Mouse (Mus musculus): Measurements from ENCODE around the gene Btla. TPM values are rescaled to one million over a fixed set of nuclear protein-coding genes. Genes with fewer than 3 reads are reported as not detected.

Gene Btla
- polyA plus RNA-seq, 1 experiment from 2014 or later: 0.19 TPM

GRCm38 (mm10) chr16:45231296-45231695, 7.2 kb downstream of the Btla start:
- 90% methylated on average over 1 of the region's 1 CpGs for WGBS
- Histone ChIP-seq H3K4me3 (ENCODE audit: low read depth, low read length) (no peak overlapping the region), H3K4me1 (ENCODE audit: insufficient read depth, low read depth, low read length) (no peaks in the 10 kb centered on the region), H3K9ac (replicated peaks; ENCODE audit: low read depth) (no peak overlapping the region), H3K27ac (ENCODE audit: low read length) (no peak overlapping the region), H3K36me3 (ENCODE audit: insufficient read depth, low read length) (no peaks in the 10 kb centered on the region), H3K4me2 (replicated peaks; ENCODE audit: low read depth, low read length) (no peak overlapping the region), H3K9me3 (ENCODE audit: low read length) (no peaks in the 10 kb centered on the region), H3K27me3 (replicated peaks; ENCODE audit: insufficient read depth, low read length) (no peaks in the 10 kb centered on the region)
- no peak for ATAC-seq
- TF ChIP-seq CTCF (IDR thresholded peaks at IDR 0.05): no peak
- no peak for TF ChIP-seq EP300 (IDR thresholded peaks at IDR 0.05)
- no peak for DNase-seq (ENCODE audit: low spot score)

GRCm38 (mm10) chr16:45233007-45233406, 8.9 kb downstream of the Btla start:
- Histone ChIP-seq H3K27ac (ENCODE audit: low read length) (no peak overlapping the region), H3K9me3 (ENCODE audit: low read length) (no peaks in the 10 kb centered on the region), H3K36me3 (ENCODE audit: insufficient read depth, low read length) (no peaks in the 10 kb centered on the region), H3K4me2 (replicated peaks; ENCODE audit: low read depth, low read length) (no peak overlapping the region), H3K27me3 (replicated peaks; ENCODE audit: insufficient read depth, low read length) (no peaks in the 10 kb centered on the region), H3K4me3 (ENCODE audit: low read depth, low read length) (no peak overlapping the region), H3K9ac (replicated peaks; ENCODE audit: low read depth) (no peak overlapping the region), H3K4me1 (ENCODE audit: insufficient read depth, low read depth, low read length) (no peaks in the 10 kb centered on the region)
- WGBS: 80% methylated on average over 3 of the region's 3 CpGs
- no peak for ATAC-seq
- TF ChIP-seq EP300 (IDR thresholded peaks at IDR 0.05) (no peak), CTCF (IDR thresholded peaks at IDR 0.05) (no peak)
- no peak for DNase-seq (ENCODE audit: low spot score)

- H3K9me3 ChIP-seq (ENCODE audit: low read length): no peaks in the 10 kb centered on the region
- ATAC-seq: no peak
- no peak for DNase-seq (ENCODE audit: low spot score)
- no peak overlapping the region for H3K9ac ChIP-seq (replicated peaks; ENCODE audit: low read depth)
- H3K36me3 ChIP-seq (ENCODE audit: insufficient read depth, low read length): no peaks in the 10 kb centered on the region
- H3K27me3 ChIP-seq (replicated peaks; ENCODE audit: insufficient read depth, low read length): no peaks in the 10 kb centered on the region
- H3K4me1 ChIP-seq (ENCODE audit: insufficient read depth, low read depth, low read length): no peaks in the 10 kb centered on the region
- no peak overlapping the region for H3K4me3 ChIP-seq (ENCODE audit: low read depth, low read length)
- TF ChIP-seq EP300 (IDR thresholded peaks at IDR 0.05): no peak
- TF ChIP-seq CTCF (IDR thresholded peaks at IDR 0.05): no peak
- 92% methylated on average over 1 of the region's 1 CpGs for WGBS
- no peak overlapping the region for H3K4me2 ChIP-seq (replicated peaks; ENCODE audit: low read depth, low read length)
- H3K27ac ChIP-seq (ENCODE audit: low read length): no peak overlapping the region
Observed at GRCm38 (mm10) chr16:45242700-45243099, 18.6 kb downstream of the Btla start.

GRCm38 (mm10) chr16:45244930-45245472, 20.9 kb downstream of the Btla start:
- no peak overlapping the region for H3K4me3 ChIP-seq (ENCODE audit: low read depth, low read length)
- ATAC-seq (no peak), DNase-seq (ENCODE audit: low spot score) (no peak)
- no peaks in the 10 kb centered on the region for H3K4me1 ChIP-seq (ENCODE audit: insufficient read depth, low read depth, low read length)
- H3K36me3 ChIP-seq (ENCODE audit: insufficient read depth, low read length): no peaks in the 10 kb centered on the region
- no peak overlapping the region for H3K4me2 ChIP-seq (replicated peaks; ENCODE audit: low read depth, low read length)
- whole genome bisulfite sequencing: 67% methylated on average over 3 of the region's 3 CpGs
- no peak overlapping the region for H3K27ac ChIP-seq (ENCODE audit: low read length)
- H3K9me3 ChIP-seq (ENCODE audit: low read length): no peaks in the 10 kb centered on the region
- no peak overlapping the region for H3K9ac ChIP-seq (replicated peaks; ENCODE audit: low read depth)
- no peaks in the 10 kb centered on the region for H3K27me3 ChIP-seq (replicated peaks; ENCODE audit: insufficient read depth, low read length)
- TF ChIP-seq CTCF (IDR thresholded peaks at IDR 0.05) (no peak), EP300 (IDR thresholded peaks at IDR 0.05) (no peak)

GRCm38 (mm10) chr16:45249761-45250160, 25.6 kb downstream of the Btla start:
- H3K9me3 ChIP-seq (ENCODE audit: low read length): no peaks in the 10 kb centered on the region
- H3K27ac ChIP-seq (ENCODE audit: low read length): no peak overlapping the region
- no peak overlapping the region for H3K4me2 ChIP-seq (replicated peaks; ENCODE audit: low read depth, low read length)
- no peak for DNase-seq (ENCODE audit: low spot score)
- 53% methylated on average over 2 of the region's 2 CpGs for WGBS
- TF ChIP-seq CTCF (IDR thresholded peaks at IDR 0.05): no peak
- no peak for TF ChIP-seq EP300 (IDR thresholded peaks at IDR 0.05)
- H3K27me3 ChIP-seq (replicated peaks; ENCODE audit: insufficient read depth, low read length): no peaks in the 10 kb centered on the region
- no peak overlapping the region for H3K4me3 ChIP-seq (ENCODE audit: low read depth, low read length)
- no peak overlapping the region for H3K9ac ChIP-seq (replicated peaks; ENCODE audit: low read depth)
- no peaks in the 10 kb centered on the region for H3K4me1 ChIP-seq (ENCODE audit: insufficient read depth, low read depth, low read length)
- no peaks in the 10 kb centered on the region for H3K36me3 ChIP-seq (ENCODE audit: insufficient read depth, low read length)
- no peak for ATAC-seq

- TF ChIP-seq EP300 (IDR thresholded peaks at IDR 0.05): no peak
- TF ChIP-seq CTCF (IDR thresholded peaks at IDR 0.05): no peak
- no peaks in the 10 kb centered on the region for H3K9me3 ChIP-seq (ENCODE audit: low read length)
- H3K27me3 ChIP-seq (replicated peaks; ENCODE audit: insufficient read depth, low read length): no peaks in the 10 kb centered on the region
- H3K4me1 ChIP-seq (ENCODE audit: insufficient read depth, low read depth, low read length): no peaks in the 10 kb centered on the region
- no peak overlapping the region for H3K4me2 ChIP-seq (replicated peaks; ENCODE audit: low read depth, low read length)
- ATAC-seq (no peak), DNase-seq (ENCODE audit: low spot score) (peak; percentile 5)
- H3K36me3 ChIP-seq (ENCODE audit: insufficient read depth, low read length): no peaks in the 10 kb centered on the region
- H3K27ac ChIP-seq (ENCODE audit: low read length): no peak overlapping the region
- no peak overlapping the region for H3K9ac ChIP-seq (replicated peaks; ENCODE audit: low read depth)
- H3K4me3 ChIP-seq (ENCODE audit: low read depth, low read length): no peak overlapping the region
Observed at GRCm38 (mm10) chr16:45250317-45250716, 26.2 kb downstream of the Btla start.
